In the genomic region with DNA sequence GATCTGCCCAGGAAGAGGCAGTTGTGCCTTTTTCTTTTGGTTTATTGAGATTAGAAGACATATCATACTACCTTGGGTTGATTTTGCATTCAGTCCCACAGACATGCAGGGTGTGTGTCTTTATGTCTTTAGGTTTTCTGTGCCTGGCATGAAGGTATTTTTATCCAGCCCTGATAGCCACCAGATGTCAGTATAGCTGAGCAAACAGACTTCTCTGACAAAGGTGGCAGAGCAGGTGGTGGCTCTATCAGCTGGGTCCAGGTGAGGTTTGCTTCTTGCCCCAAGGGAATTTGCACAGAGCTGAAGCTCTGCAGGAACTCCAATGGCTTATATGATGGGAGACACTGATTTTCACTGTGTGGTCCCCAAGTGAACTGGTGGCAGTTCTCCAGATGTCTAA, we compare ENCODE assay signal across 12 mouse cellular contexts.
DNase-seq lines count a peak whose midpoint lies in the region; TF ChIP-seq lines count a peak whose summit lies in the region.
"Had no signal": no experiment of that assay in that cellular context is flagged by ENCODE, and none has a peak within 500 bp of the region (broad histone marks: within the 10 kb centered on the region; RNA-seq: fewer than 3 reads in every experiment).

No protein-coding gene starts in this region.

- no peaks in the 10 kb centered on the region for H3K79me2 ChIP-seq in heart, adult 2 months (replicated peaks; ENCODE audit: control insufficient read depth, insufficient read depth, low read length)

- TF ChIP-seq EP300 in heart, adult 2 months (IDR thresholded peaks at IDR 0.05; ENCODE audit: insufficient read depth, low read depth, low read length), result no peak
- no peak for TF ChIP-seq EP300 in ES-Bruce4 (IDR thresholded peaks at IDR 0.05; ENCODE audit: insufficient read depth, low read depth, low read length)

- no peaks in the 10 kb centered on the region for H3K36me3 ChIP-seq in heart, adult 2 months (ENCODE audit: control insufficient read depth, insufficient read depth, low read length)
- H3K36me3 ChIP-seq in ES-Bruce4 (ENCODE audit: control insufficient read depth, insufficient read depth, low read length, poor library complexity, severe bottlenecking), result no peaks in the 10 kb centered on the region
- H3K36me3 ChIP-seq: embryonic facial prominence, embryonic 13.5 days; liver, embryonic 13.5 days had no signal

- no peak overlapping the region for H3K27ac ChIP-seq in heart, adult 2 months
- H3K27ac ChIP-seq in left cerebral cortex, adult 2 months, result no peak overlapping the region; the same call in 1 of the 2 replicates
- H3K27ac ChIP-seq in ES-Bruce4 (ENCODE audit: insufficient read depth, low read length), result no peak overlapping the region
- H3K27ac ChIP-seq: embryonic facial prominence, embryonic 13.5 days; liver, embryonic 13.5 days had no signal

- H3K27me3 ChIP-seq in heart, adult 2 months (ENCODE audit: control insufficient read depth, insufficient read depth, low read length), result no peaks in the 10 kb centered on the region
- no peaks in the 10 kb centered on the region; the same call in 1 of the 2 replicates for H3K27me3 ChIP-seq in ES-Bruce4 (ENCODE audit: control insufficient read depth, insufficient read depth, low read length, poor library complexity, severe bottlenecking)
- H3K27me3 ChIP-seq: embryonic facial prominence, embryonic 13.5 days; liver, embryonic 13.5 days had no signal

- H3K9me3 ChIP-seq in ES-Bruce4 (replicated peaks; ENCODE audit: control insufficient read depth, insufficient read depth, low read length, poor library complexity, severe bottlenecking), result no peaks in the 10 kb centered on the region
- H3K9me3 ChIP-seq: embryonic facial prominence, embryonic 13.5 days; liver, embryonic 13.5 days had no signal

- intact Hi-C loops in heart, adult 2 months (cut with DNase I), result loop anchor here (5.0 kb wide), 1 partner anchor 706 kb away; no protein-coding TSS in a partner anchor
- intact Hi-C loops in left cerebral cortex, adult 2 months (cut with DNase I), result loop anchor here (5.0 kb wide), 3 partner anchors 171 to 711 kb away; no protein-coding TSS in a partner anchor
- intact Hi-C loops in left cerebral cortex, postnatal 36 days (cut with DNase I), result loop anchor here (5.0 kb wide), 2 partner anchors 386 to 706 kb away; no protein-coding TSS in a partner anchor

- no peak overlapping the region for H3K4me3 ChIP-seq in heart, adult 2 months
- H3K4me3 ChIP-seq in left cerebral cortex, adult 2 months, result no peak overlapping the region
- H3K4me3 ChIP-seq in ES-Bruce4 (ENCODE audit: low read depth, low read length), result no peak overlapping the region
- H3K4me3 ChIP-seq: embryonic facial prominence, embryonic 13.5 days; liver, embryonic 13.5 days had no signal

- no peak for TF ChIP-seq POLR2A in heart, adult 2 months (IDR thresholded peaks at IDR 0.05; ENCODE audit: insufficient read depth, low read depth, low read length)
- no peak for TF ChIP-seq POLR2A in ES-Bruce4 (IDR thresholded peaks at IDR 0.05; ENCODE audit: insufficient read depth, low read length)

- no peaks in the 10 kb centered on the region for H3K4me1 ChIP-seq in heart, adult 2 months (ENCODE audit: control insufficient read depth, insufficient read depth, low read length)
- no peaks in the 10 kb centered on the region for H3K4me1 ChIP-seq in ES-Bruce4 (ENCODE audit: control insufficient read depth, insufficient read depth, low read length)
- H3K4me1 ChIP-seq: liver, embryonic 13.5 days had no signal

- TF ChIP-seq CTCF in heart, adult 2 months (IDR thresholded peaks at IDR 0.05), result peak; percentile 28; the same call in 1 of the 2 replicates
- TF ChIP-seq CTCF in left cerebral cortex, adult 2 months (IDR thresholded peaks at IDR 0.05), result peak; percentile 47
- peak; percentile 6 for TF ChIP-seq CTCF in ES-Bruce4 (IDR thresholded peaks at IDR 0.05; ENCODE audit: low read depth, low read length)

- H3K9ac ChIP-seq in heart, adult 2 months (ENCODE audit: low read depth, low read length), result no peak overlapping the region
- H3K9ac ChIP-seq in ES-Bruce4 (ENCODE audit: low read depth, poor library complexity, severe bottlenecking), result no peak overlapping the region
- H3K9ac ChIP-seq: embryonic facial prominence, embryonic 13.5 days; liver, embryonic 13.5 days had no signal

- no peak for DNase-seq in heart, adult 2 months
- no peak for DNase-seq in heart, adult 18-20 months
- no peak for DNase-seq in left cerebral cortex, adult 2 months (ENCODE audit: extremely low spot score in 1 of 2, low spot score in 2 of 2)
- DNase-seq in left cerebral cortex, postnatal 36 days (ENCODE audit: low spot score in 2 of 2), result no peak
- peak; percentile 30 to 43 for DNase-seq in cerebellum, postnatal 10 days
- no peak for DNase-seq in adrenal gland, postnatal 36 days
- DNase-seq: gastrocnemius, postnatal 14 days; liver, embryonic 13.5 days; right cerebral cortex, postnatal 25 days; thymus, postnatal 36 days had no signal

Comparison
In these comparisons a context has a peak if more than half of its experiments do, and no peak if none do; other contexts are left out.
1. DNase-seq: peak in cerebellum, postnatal 10 days (2 of 2); none in heart, adult 2 months (0 of 2), heart, adult 18-20 months (0 of 2), left cerebral cortex, adult 2 months (0 of 2), left cerebral cortex, postnatal 36 days (0 of 2) and adrenal gland, postnatal 36 days (0 of 2).
2. Peak in every context shown above with its lines, with median percentiles within 50 percentile points of each other: CTCF ChIP-seq.